Mouse (Mus musculus) intestine, postnatal 0 days (tissue): ENCODE measurements around the gene Cbx5. TPM values are rescaled to one million over a fixed set of nuclear protein-coding genes. Genes with fewer than 3 reads are reported as not detected.
A peak's percentile ranks its signal among the peaks of the same experiment; 100 is the strongest.
"Not testable (repeated sequence)": the region's sequence is repeated elsewhere in the genome, so short reads cannot be mapped to it uniquely, and the experiment has no call there.

Experiments used
- ATAC-seq: fragments of 200-750 bp; cut with Nextera tagmentation; 2 replicates; pipeline ENCODE4 v1.8.0; 2017; ENCODE audit warnings: mild to moderate bottlenecking, moderate TSS enrichment, moderate library complexity
- H3K27ac ChIP-seq: fragments of 300-500 bp; sonication (generic); 2 replicates; pipeline ENCODE4 v1.5.1; 2014; ENCODE audit warnings: mild to moderate bottlenecking, low read depth, low read length, moderate library complexity
- H3K27me3 ChIP-seq: fragments of 300-500 bp; sonication (generic); replicated peaks from 2 replicates; pipeline ENCODE4 v1.6.1; 2014; ENCODE audit warnings: low read length, mixed read lengths; ENCODE audit not compliant: control insufficient read depth, insufficient read depth
- H3K36me3 ChIP-seq: fragments of 300-500 bp; sonication (generic); 2 replicates; pipeline ENCODE4 v1.6.1; 2014; ENCODE audit warnings: mild to moderate bottlenecking, moderate library complexity; ENCODE audit not compliant: control insufficient read depth, insufficient read depth
- H3K4me1 ChIP-seq: fragments of 300-500 bp; sonication (generic); replicated peaks from 2 replicates; pipeline ENCODE4 v1.6.1; 2014; ENCODE audit warnings: antibody characterized with exemption, low read length, mixed read lengths; ENCODE audit not compliant: control insufficient read depth, insufficient read depth
- H3K4me2 ChIP-seq: fragments of 300-500 bp; sonication (generic); replicated peaks from 2 replicates; pipeline ENCODE4 v1.6.1; 2014; ENCODE audit warnings: low read depth, mild to moderate bottlenecking, moderate library complexity
- H3K4me3 ChIP-seq: fragments of 300-500 bp; sonication (generic); 2 replicates; pipeline ENCODE4 v1.5.1; 2014; ENCODE audit warnings: low read depth, low read length
- H3K9ac ChIP-seq: fragments of 300-500 bp; sonication (generic); 2 replicates; pipeline ENCODE4 v1.6.1; 2014; ENCODE audit warnings: mild to moderate bottlenecking, low read depth, low read length
- H3K9me3 ChIP-seq: fragments of 300-500 bp; sonication (generic); 2 replicates; pipeline ENCODE4 v1.6.1; 2016; ENCODE audit warnings: mixed run types; ENCODE audit not compliant: control insufficient read depth
- CTCF ChIP-seq: sonication (generic); IDR thresholded peaks from 2 replicates; pipeline ENCODE4 v1.5.1; 2016; ENCODE audit warnings: low read depth, mild to moderate bottlenecking, control low read depth, antibody characterized with exemption, moderate library complexity
- WGBS: fragments of 180-500 bp; shearing (Covaris S2); extraction: QIAGEN DNeasy Blood & Tissue Kit; methylation state at CpG from one replicate; pipeline ENCODE4 v1.1.7; 2014; 5-methylcytosine and 5-hydroxymethylcytosine counted together
- polyA plus RNA-seq: library from polyadenylated mRNA; unstranded; fragments of >200 nt; fragmentation: Nextera tagmentation; extraction: Ambion mirVana; gene quantifications from 2 replicates; pipeline ENCODE4 v1.2.1, GENCODE M21; 2015

Cbx5 gene
- polyA plus RNA-seq, 1 experiment from 2014 or later = 24.0 TPM

- Histone ChIP-seq H3K9me3 (no peaks in the 10 kb centered on the region), H3K27ac (peak overlapping the region; percentile 62), H3K9ac (no peak overlapping the region), H3K4me2 (no peak overlapping the region), H3K4me3 (no peak overlapping the region), H3K4me1 (peaks cover 6% of the 10 kb centered on the region; the same call in 1 of the 2 replicates), H3K27me3 (no peaks in the 10 kb centered on the region), H3K36me3 (0 out of 2 replicates have a peak, but pooled peaks cover 3% of the 10 kb centered on the region)
- WGBS = 33% methylated on average over 3 of the region's 3 CpGs
- peak; percentile 80 for TF ChIP-seq CTCF
- peak; percentile 69 for ATAC-seq
Measured at GRCm38 (mm10) chr15:103280817-103281464, 41.3 kb upstream of the Cbx5 start.

GRCm38 (mm10) chr15:103279750-103280149 lies 40.1 kb upstream of the Cbx5 start:
- Histone ChIP-seq H3K27me3 (no peaks in the 10 kb centered on the region), H3K9me3 (no peaks in the 10 kb centered on the region), H3K27ac (no peak overlapping the region), H3K4me1 (no peaks in the 10 kb centered on the region; the same call in 1 of the 2 replicates), H3K4me3 (no peak overlapping the region), H3K36me3 (0 out of 2 replicates have a peak, but pooled peaks cover 3% of the 10 kb centered on the region), H3K4me2 (no peak overlapping the region), H3K9ac (no peak overlapping the region)
- TF ChIP-seq CTCF = peak; percentile 66
- no peak for ATAC-seq
- 67% methylated on average over 3 of the region's 3 CpGs for WGBS

GRCm38 (mm10) chr15:103277949-103278348 lies 38.3 kb upstream of the Cbx5 start:
- no peak for ATAC-seq
- WGBS = 30% methylated on average over 7 of the region's 7 CpGs
- H3K4me2 ChIP-seq = no peak overlapping the region; the same call in 1 of the 2 replicates
- H3K4me3 ChIP-seq = no peak overlapping the region
- 0 out of 2 replicates have a peak, but pooled peaks cover 3% of the 10 kb centered on the region for H3K36me3 ChIP-seq
- TF ChIP-seq CTCF = no peak
- H3K9ac ChIP-seq = no peak overlapping the region
- H3K27me3 ChIP-seq = no peaks in the 10 kb centered on the region
- H3K9me3 ChIP-seq = no peaks in the 10 kb centered on the region
- peak overlapping the region; percentile 46; the same call in 1 of the 2 replicates for H3K27ac ChIP-seq
- no peaks in the 10 kb centered on the region; the same call in none of the 2 replicates for H3K4me1 ChIP-seq

GRCm38 (mm10) chr15:103275943-103276342 lies 36.3 kb upstream of the Cbx5 start:
- WGBS = 96% methylated on average over 2 of the region's 3 CpGs
- H3K9me3 ChIP-seq, H3K9ac ChIP-seq, H3K4me2 ChIP-seq, H3K36me3 ChIP-seq, H3K4me1 ChIP-seq, H3K4me3 ChIP-seq, H3K27ac ChIP-seq, ATAC-seq, H3K27me3 ChIP-seq: not testable (repeated sequence)

- peak; percentile 62 for TF ChIP-seq CTCF
- Histone ChIP-seq H3K4me2 (peak within 1 kb of the TSS; percentile 70), H3K9ac (peak within 1 kb of the TSS; percentile 80), H3K4me3 (peak within 1 kb of the TSS; percentile 87), H3K27ac (peak within 1 kb of the TSS; percentile 69; the same call in 1 of the 2 replicates), H3K4me1 (no peaks in the 10 kb centered on the region; the same call in none of the 2 replicates), H3K27me3 (no peaks in the 10 kb centered on the region), H3K9me3 (no peaks in the 10 kb centered on the region), H3K36me3 (no peaks in the 10 kb centered on the region)
- under 1% methylated on average over 38 of the region's 38 CpGs for WGBS
- peak; percentile 99 for ATAC-seq
Measured at GRCm38 (mm10) chr15:103272419-103273279, 33.0 kb upstream of the Cbx5 start, which contains the start of gene Copz1. Copz1 (plus strand) TSS chr15:103272714.

- Histone ChIP-seq H3K4me1 (no peaks in the 10 kb centered on the region), H3K9me3 (no peaks in the 10 kb centered on the region), H3K27ac (no peak overlapping the region), H3K4me3 (no peak overlapping the region), H3K4me2 (no peak overlapping the region), H3K9ac (no peak overlapping the region), H3K27me3 (no peaks in the 10 kb centered on the region), H3K36me3 (no peaks in the 10 kb centered on the region)
- TF ChIP-seq CTCF = no peak
- no peak for ATAC-seq
- 72% methylated on average over 4 of the region's 4 CpGs for WGBS
Measured at GRCm38 (mm10) chr15:103268903-103269302, 29.3 kb upstream of the Cbx5 start.
